Mouse (Mus musculus): ENCODE results near the gene Sec23a. TPM values are rescaled to one million over a fixed set of nuclear protein-coding genes. Genes with fewer than 3 reads are reported as not detected.
"Not testable (repeated sequence)": the region's sequence is repeated elsewhere in the genome, so short reads cannot be mapped to it uniquely, and the experiment has no call there.

Gene Sec23a
- total RNA-seq, 2 experiments from 2014 or later, result 125 to 134 TPM

DNA sequence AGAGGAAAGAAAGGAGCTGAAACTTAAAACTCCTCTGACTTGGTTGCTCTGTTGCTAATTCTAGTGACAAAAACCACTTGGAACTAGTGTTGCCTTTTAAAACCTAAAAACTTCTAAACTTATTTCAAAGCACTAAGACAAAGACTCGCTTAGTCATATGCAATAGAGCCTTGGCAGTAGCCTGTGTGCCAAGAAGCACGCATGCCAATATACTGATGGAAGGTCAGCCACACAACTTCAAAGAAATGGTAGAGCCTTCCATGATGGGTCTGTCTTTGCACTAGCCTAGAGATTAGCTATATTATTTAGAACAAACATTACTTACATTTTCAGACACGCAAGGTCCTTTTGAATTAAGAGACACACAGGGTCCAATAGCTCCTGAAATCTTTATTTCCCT is 26.1 kb downstream of the Sec23a start:
- DNase-seq (ENCODE audit: low spot score in 2 of 2), result no peak

DNA sequence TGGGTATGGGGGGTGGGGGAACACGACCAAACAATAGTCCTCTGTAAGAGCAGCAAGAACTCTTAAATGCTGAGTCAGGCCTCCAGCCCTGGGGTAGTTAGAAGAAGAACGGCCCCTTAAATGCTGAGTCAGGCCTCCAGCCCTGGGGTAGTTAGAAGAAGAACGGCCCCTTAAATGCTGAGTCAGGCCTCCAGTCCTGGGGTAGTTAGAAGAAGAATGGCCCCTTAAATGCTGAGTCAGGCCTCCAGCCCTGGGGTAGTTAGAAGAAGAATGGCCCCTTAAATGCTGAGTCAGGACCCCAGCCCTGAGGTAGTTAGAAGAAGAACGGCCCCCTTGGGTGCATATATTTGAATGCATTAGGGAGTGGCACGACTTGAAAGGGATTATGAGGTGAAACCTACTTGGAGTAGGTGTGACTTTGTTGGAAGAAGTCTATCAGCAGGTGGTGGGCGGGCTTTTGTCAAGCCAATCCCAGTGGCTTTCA is 30.6 kb downstream of the Sec23a start:
- not testable (repeated sequence) for DNase-seq (ENCODE audit: low spot score in 2 of 2)

DNA sequence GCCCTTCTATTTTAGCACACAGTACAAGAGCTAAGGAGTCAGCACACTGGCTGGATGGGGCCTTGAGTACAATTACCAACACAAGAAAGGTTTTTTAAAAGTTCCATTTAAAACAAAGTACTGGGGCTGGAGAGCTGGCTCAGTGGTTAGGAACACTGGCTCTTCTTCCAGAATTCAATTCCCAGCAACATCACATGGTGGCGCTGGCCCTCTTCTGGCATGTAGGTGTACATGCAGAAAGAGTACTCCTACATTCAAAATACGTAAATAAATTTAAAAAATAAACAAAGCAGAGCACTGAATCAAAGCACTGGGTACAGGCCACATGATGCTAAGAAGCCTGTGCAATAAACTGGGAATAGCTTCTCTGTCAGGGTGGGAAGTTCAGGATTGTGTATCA is 34.9 kb downstream of the Sec23a start:
- no peak for DNase-seq (ENCODE audit: low spot score in 2 of 2)

DNA sequence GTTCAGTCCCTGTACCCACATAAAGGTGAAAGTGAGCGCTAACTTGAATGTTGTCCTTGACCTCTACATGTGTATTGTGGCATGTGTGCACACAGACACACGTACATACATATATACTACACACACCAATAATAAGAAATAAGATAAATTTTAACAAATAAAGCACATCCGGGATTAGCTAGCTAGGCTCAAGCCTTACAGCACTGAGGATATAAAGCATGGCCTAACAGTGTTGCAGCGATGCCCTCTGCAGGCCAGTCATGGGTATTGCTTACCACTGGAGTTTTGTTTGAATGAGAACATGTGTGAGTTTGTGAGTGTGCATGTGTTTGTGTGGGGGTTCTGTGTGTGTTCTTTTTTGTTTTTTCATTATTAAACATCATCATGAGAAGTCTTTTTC is 47.2 kb downstream of the Sec23a start:
- DNase-seq (ENCODE audit: low spot score in 2 of 2), result peak; percentile 42 to 53

DNA sequence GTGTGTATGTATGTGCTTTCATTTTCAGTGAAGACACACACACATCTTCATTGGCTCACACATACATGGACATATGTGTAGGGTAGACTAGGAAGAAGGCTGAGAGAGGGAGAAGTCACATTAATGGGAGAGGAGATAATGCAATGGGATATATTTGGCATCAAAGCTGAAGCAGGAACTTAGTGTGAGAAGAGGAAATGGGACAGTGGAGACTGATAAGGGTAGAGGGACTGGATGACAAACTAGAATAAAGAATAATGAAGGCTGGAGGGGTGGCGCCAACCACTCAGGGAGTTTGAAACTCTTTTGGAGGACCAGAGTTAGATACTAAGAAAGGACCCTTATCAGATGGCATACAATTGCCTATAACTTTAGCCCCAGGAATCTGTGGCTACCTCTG is 51.0 kb downstream of the Sec23a start:
- DNase-seq (ENCODE audit: low spot score in 2 of 2), result no peak

DNA sequence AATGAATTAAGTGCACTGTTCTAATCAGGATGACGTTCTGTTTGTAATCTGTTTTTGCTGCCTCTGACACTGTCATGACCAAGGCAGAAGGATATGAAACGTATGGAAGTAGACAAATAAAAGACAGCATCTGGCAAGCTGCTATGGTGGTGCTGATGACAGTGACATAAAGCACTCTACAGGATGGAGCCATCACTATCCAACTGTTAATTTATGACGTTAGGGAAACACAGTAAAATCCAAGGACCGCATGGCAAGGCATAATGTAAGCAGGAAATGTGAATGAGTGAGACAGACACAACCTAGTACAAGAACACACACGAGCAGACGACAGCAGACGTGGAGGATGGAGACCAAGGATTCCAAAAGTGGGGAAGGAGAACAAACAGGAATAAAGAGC is 55.2 kb downstream of the Sec23a start:
- no peak for DNase-seq (ENCODE audit: low spot score in 2 of 2)

DNA sequence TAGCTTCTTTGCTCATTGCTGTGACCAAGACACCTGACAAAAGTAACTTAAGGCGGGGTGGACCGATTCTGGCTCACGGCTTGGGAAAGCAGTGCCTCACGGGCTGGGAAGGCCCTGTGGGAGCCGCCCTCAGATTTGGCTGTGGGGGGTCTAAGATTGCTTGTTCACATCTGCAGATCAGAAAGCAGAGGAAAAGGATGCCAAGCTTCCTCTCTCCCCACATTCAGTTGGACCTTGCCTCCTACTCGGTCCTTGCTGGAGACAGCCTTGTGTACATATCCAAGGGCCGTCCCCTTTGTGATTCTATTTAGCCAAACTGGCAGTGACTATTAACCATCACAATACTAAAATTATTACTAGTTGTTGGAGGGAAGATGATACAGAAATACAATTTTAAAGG is 55.7 kb downstream of the Sec23a start:
- no peak for DNase-seq (ENCODE audit: low spot score in 2 of 2)

DNA sequence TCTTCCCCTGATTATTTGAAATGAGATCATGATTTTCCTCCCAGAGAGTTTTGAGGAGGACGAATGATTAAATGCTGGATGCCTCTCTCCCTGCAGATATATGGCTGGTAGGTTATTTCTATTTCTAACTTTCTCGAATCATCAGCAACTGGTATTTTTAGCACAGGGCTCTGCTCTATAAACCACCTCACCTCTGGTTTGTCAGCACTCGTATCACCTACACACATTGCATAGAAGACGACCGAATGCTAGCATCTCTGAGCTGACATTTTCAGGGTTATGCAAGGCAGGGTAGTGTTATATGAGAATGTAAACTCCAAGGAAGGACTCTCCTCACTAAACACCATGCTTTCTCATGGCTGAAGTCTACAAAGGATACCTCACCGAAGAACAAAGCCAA is 63.9 kb downstream of the Sec23a start:
- DNase-seq (ENCODE audit: low spot score in 2 of 2), result no peak

DNA sequence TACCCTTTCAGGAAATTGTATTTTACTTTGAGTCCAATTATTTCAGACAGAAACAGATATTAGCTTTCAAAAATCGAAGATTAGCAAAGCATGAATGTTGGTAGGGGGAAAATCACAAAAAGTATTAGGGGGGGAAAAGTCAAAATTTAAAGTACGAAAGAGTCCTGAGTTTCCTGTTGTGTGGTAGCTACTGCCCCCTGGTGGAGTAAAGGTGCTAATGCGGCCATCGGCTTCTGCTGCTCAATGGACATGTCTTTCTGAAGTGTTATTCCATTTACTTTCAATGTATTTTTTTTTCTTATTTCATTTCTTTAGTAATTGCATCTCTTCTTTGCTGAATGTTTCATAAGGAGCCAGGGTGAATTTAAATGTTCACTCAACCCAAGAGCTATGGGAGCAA is 64.6 kb downstream of the Sec23a start:
- DNase-seq (ENCODE audit: low spot score in 2 of 2), result peak; percentile 71 to 76

DNA sequence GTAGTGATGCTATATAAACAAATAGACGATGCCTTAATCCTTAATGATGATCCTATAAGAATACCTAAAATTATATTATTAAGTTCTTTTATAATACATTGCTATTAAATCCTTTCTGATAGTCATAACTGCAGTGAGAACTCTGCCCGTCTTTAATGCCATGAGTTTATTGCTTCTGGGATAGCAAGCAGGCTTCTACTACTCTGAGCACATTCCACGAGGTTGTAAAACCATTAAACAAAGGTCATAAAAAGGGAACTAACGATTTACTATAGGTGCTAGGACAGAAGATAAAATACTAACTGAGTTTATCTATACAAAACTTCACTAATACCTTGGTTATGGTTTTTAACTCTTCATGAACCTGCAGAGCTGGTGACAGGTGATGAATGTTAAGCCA is 69.3 kb downstream of the Sec23a start:
- DNase-seq (ENCODE audit: low spot score in 2 of 2), result no peak

DNA sequence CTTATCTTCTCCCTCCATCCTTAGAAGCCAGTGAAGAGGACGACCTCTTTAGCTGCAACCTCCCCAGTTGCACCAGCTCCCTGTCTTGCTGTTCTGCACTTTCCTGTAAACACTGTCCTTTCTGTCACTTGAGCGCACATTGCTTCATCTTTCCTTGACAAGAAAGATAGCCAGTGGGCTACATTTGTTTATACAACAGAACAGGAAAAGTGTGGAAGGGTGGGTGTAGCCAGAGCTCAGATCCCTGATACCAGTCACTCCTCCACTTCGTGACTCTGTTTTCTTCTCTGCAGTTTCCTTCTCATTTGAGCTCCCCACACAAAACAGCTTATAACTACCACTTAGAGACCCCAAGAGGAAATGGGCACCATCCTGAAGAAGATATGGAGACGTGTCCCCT is 77.2 kb downstream of the Sec23a start:
- no peak for DNase-seq (ENCODE audit: low spot score in 2 of 2)

DNA sequence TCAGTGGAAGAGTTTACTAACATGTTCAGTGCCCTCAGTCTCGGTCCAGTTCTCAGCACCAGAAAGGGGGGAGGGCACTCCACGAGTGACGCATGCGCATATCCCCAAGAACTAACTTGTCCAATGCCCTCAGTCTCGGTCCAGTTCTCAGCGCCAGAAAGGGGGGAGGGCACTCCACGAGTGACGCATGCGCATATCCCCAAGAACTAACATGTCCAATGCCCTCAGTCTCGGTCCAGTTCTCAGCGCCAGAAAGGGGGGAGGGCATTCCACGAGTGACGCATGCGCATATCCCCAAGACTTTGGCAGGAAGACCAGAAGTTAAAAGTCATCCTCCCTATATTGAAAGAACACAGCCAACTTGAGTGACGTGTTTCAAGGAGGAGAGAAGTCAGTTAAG is 86.8 kb downstream of the Sec23a start:
- no peak for DNase-seq (ENCODE audit: low spot score in 2 of 2)

DNA sequence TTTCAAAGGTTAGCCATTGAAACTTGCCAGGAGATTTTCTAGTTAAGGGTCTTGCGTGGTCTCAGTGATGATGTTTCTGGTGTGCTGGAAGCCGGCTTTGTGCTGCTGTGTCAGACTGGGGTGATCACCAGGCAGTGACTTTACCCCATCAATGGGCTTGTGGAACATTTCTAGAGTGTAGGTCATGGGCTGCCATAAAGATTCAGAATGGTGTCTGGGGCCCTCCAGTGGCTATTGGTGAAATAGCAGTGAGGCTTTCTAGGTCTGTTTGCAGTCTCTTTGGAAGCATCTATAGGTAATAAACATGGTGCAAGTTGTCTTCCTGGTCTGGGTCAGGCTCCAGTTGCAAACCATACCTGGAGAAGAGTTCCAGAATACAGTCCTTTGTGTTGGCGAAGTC is 87.8 kb downstream of the Sec23a start:
- DNase-seq (ENCODE audit: low spot score in 2 of 2), result peak; percentile 75 to 80

DNA sequence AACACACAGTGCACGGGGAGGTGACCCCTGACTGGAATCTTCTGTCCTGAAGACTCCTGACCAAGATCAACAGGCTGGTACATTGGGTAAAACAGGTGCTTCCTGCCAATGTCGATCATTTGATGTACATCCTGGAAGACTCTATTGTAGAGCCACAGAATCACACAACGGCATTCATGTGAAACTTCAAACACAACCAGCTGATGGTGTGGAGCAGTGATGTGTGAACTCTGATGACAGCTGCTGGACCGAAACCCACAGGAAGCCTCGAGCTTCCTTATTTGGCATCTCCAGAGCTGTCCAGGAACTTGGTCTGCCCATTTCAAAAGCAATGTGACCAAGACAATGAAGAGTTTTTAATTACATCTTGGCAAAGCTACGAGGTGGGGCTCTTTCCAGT is 91.0 kb downstream of the Sec23a start:
- DNase-seq (ENCODE audit: low spot score in 2 of 2), result no peak

DNA sequence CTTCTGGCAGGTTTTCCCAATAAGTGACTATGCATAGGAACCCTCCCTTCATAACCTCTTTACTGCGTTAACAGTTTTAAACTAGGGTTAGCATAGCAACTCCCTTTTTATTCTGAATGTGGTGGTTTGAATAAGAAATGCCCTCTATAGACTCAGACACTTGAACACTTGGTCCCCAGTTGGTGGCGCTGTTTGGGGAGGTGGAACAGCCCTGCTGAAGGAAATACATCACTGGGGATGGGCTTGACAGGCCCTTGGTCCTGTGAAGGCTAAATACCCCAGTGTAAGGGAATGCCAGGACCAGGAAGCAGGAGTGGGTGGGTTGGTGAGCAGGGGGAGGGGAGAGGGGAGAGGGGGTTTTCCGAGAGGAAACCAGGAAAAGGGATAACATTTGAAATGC is 92.3 kb downstream of the Sec23a start:
- no peak for DNase-seq (ENCODE audit: low spot score in 2 of 2)

DNA sequence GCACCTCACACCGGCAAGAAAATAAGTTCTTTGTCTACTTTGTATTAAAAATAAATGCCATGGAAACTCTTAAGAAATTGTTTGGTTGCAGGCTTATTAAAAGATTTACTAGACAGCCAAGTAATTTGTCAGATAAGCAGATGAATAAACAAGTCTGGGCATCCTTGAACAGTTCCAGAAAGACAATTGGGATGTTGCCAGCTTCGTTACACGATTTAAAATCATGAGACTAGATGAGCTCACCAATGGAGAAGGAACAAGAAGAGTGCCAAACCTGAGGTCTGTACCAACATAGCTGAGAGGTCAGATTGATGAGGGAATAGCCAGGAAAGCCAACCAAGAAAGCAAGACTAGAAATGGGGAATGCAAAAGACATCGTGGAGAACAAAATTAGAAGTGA is 102.0 kb downstream of the Sec23a start:
- DNase-seq (ENCODE audit: low spot score in 2 of 2), result no peak

Other genes starting within 250 kb of the Sec23a start
- gene Gemin2, start 1.4 kb upstream of the Sec23a start, total RNA-seq (2021), result 1 to 10 TPM; 7.0 to 8.5 TPM
- 100 to 1,000 TPM; 102 to 118 TPM for gene Trappc6b, start 49.5 kb upstream of the Sec23a start, total RNA-seq (2021)
- gene Pnn, start 54.9 kb upstream of the Sec23a start, total RNA-seq (2021), result 10 to 100 TPM; 63.0 to 86.2 TPM
- 10 to 100 TPM; 39.8 to 41.2 TPM for gene Mia2, start 83.8 kb upstream of the Sec23a start, total RNA-seq (2021)
- gene Fbxo33, start 207.7 kb upstream of the Sec23a start, total RNA-seq (2021), result 10 to 100 TPM; 19.1 to 20.6 TPM